Mouse (Mus musculus) liver, adult 2 months (tissue): ENCODE measurements around the gene Il27ra.

Source experiments
- CTCF ChIP-seq: fragments of 200-500 bp; IDR thresholded peaks from 2 replicates; pipeline ENCODE4 v1.5.1; 2011; ENCODE audit warnings: low read depth, low read length, control low read depth
- POLR2A ChIP-seq: fragments of 200-500 bp; IDR thresholded peaks from 2 replicates; pipeline ENCODE4 v1.6.1; 2011; ENCODE audit warnings: low read length, control low read depth; ENCODE audit not compliant: insufficient read depth; ENCODE audit errors: extremely low read depth

- TF ChIP-seq CTCF (no peak), POLR2A (no peak)
These were observed 1.7 kb upstream of the Il27ra start for GRCm38 (mm10) chr8:84044103-84044502.
